Mouse (Mus musculus) inflammation-experienced regulatory T-cells (primary cell): Measurements from ENCODE around the gene Sycp2l. TPM values are rescaled to one million over a fixed set of nuclear protein-coding genes. Genes with fewer than 3 reads are reported as not detected.

Source experiments
- polyA plus RNA-seq, 2 experiments: library from polyadenylated mRNA; unstranded; fragments of 100-300 nt; shearing (Covaris generic); gene quantifications; one replicate each; pipeline ENCODE4 v1.2.1; 2017

Gene Sycp2l
- under 1 TPM; 0.42 to 0.83 TPM for polyA plus RNA-seq

GRCm38 (mm10) chr13:41113940-41114339, at the start of gene Sycp2l:
TSS of gene Sycp2l (plus strand) at chr13:41114307.

GRCm38 (mm10) chr13:41079421-41079780, 34.7 kb upstream of the Sycp2l start, which contains the start of gene Mak:
TSS of gene Mak (minus strand) at chr13:41079706.

GRCm38 (mm10) chr13:41110935-41111334, 3.2 kb upstream of the Sycp2l start, which contains the start of gene Gcm2:
TSS of gene Gcm2 (minus strand) at chr13:41111035.

GRCm38 (mm10) chr13:41220304-41220834, 106.3 kb downstream of the Sycp2l start, which contains the start of gene Elovl2:
TSS of gene Elovl2 (minus strand) at chr13:41220405.

Other genes with a start within 250 kb of the Sycp2l start
- 100 to 1,000 TPM in 1 of 2 experiments, 10 to 100 TPM in 1; 78.8 to 103 TPM for gene Pak1ip1, start 113.3 kb upstream of the Sycp2l start, polyA plus RNA-seq
- gene Tmem14c, start 98.0 kb upstream of the Sycp2l start, polyA plus RNA-seq = 100 to 1,000 TPM; 132 to 145 TPM
- 1 to 10 TPM in 1 of 2 experiments, under 1 TPM in 1; 0.12 to 1.1 TPM for gene Mak, start 34.6 kb upstream of the Sycp2l start, polyA plus RNA-seq
- under 1 TPM; 0.18 to 0.76 TPM for gene Gcm2, start 3.3 kb upstream of the Sycp2l start, polyA plus RNA-seq
- gene Elovl2, start 106.1 kb downstream of the Sycp2l start, polyA plus RNA-seq = under 1 TPM in 1 of 2 experiments, not detected in 1; 0.20 TPM
- gene Smim13, start 135.5 kb downstream of the Sycp2l start, polyA plus RNA-seq = 10 to 100 TPM; 10.5 to 12.2 TPM
- gene Gm17364, start 159.7 kb downstream of the Sycp2l start, polyA plus RNA-seq = not detected